Mouse (Mus musculus) heart, postnatal 0 days (tissue): ENCODE measurements around the gene Ncor2.

ENCODE experiments used
- CTCF ChIP-seq: IDR thresholded peaks from 2 replicates; pipeline ENCODE4 v1.5.1; 2016; ENCODE audit warnings: antibody characterized with exemption, control low read depth, low read depth
- EP300 ChIP-seq: IDR thresholded peaks from 2 replicates; pipeline ENCODE4 v1.6.1; 2016; ENCODE audit warnings: antibody characterized with exemption, low read depth

DNA sequence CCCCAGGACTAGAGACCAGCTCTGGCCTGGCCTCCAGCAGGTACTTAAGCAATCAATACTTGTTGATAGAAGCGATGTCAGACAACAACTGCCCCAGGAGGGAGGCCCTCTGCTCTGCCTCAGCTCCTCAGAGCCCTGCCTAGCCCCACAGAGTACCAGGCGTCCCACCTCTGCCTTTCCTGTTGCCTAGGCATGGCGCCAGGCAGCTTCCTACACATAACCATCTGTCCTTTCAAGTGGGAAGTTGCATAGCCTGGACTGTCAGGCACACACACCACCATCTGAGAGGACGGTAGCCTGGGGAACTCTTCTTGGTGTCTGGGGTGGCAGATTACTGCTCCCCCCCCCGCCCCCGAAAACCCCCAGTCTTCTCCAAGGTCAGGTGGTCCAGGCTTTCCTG, 182.2 kb downstream of the Ncor2 start:
- TF ChIP-seq CTCF = no peak
- no peak for TF ChIP-seq EP300
